Mouse (Mus musculus) hindbrain, embryonic 15.5 days (tissue): ENCODE results near the gene Rbbp9. TPM values are rescaled to one million over a fixed set of nuclear protein-coding genes. Genes with fewer than 3 reads are reported as not detected.
"Not testable (repeated sequence)": the region's sequence is repeated elsewhere in the genome, so short reads cannot be mapped to it uniquely, and the experiment has no call there.

Experiments used
- ATAC-seq: fragments of 200-750 bp; cut with Nextera tagmentation; 2 replicates; pipeline ENCODE4 v1.8.0; 2017; ENCODE audit warnings: low read depth, moderate number of reproducible peaks, moderate TSS enrichment; ENCODE audit not compliant: low FRiP score
- H3K27ac ChIP-seq: fragments of 300-500 bp; sonication (generic); replicated peaks from 2 replicates; pipeline ENCODE4 v1.5.1; 2015; ENCODE audit warnings: mild to moderate bottlenecking, inconsistent platforms
- H3K27me3 ChIP-seq: fragments of 300-500 bp; sonication (generic); 2 replicates; pipeline ENCODE4 v1.6.1; 2015; ENCODE audit warnings: control low read depth, inconsistent platforms
- H3K36me3 ChIP-seq: fragments of 300-500 bp; sonication (generic); 2 replicates; pipeline ENCODE4 v1.6.1; 2015; ENCODE audit warnings: control low read depth, inconsistent platforms
- H3K4me1 ChIP-seq: fragments of 300-500 bp; sonication (generic); replicated peaks from 2 replicates; pipeline ENCODE4 v1.6.1; 2015; ENCODE audit warnings: control low read depth, inconsistent platforms
- H3K4me2 ChIP-seq: fragments of 300-500 bp; sonication (generic); 2 replicates; pipeline ENCODE4 v1.6.1; 2015; ENCODE audit warnings: moderate library complexity, mild to moderate bottlenecking, inconsistent platforms
- H3K4me3 ChIP-seq: fragments of 300-500 bp; sonication (generic); 2 replicates; pipeline ENCODE4 v1.5.1; 2015; ENCODE audit warnings: mild to moderate bottlenecking, inconsistent platforms
- H3K9ac ChIP-seq: fragments of 300-500 bp; sonication (generic); 2 replicates; pipeline ENCODE4 v1.6.1; 2015; ENCODE audit warnings: inconsistent platforms
- H3K9me3 ChIP-seq: fragments of 300-500 bp; sonication (generic); 2 replicates; pipeline ENCODE4 v1.6.1; 2016; ENCODE audit warnings: control low read depth, inconsistent platforms
- WGBS: fragments of 180-500 bp; shearing (Covaris S2); methylation state at CpG from one replicate; pipeline ENCODE4 v1.1.7; 2015; 5-methylcytosine and 5-hydroxymethylcytosine counted together
- polyA plus RNA-seq: library from polyadenylated mRNA; unstranded; fragments of >200 nt; fragmentation: Nextera tagmentation; extraction: Ambion mirVana; gene quantifications from 2 replicates; pipeline ENCODE4 v1.2.1, GENCODE M21; 2015

The Rbbp9 gene
- polyA plus RNA-seq, result 50.6 and 51.5 TPM in 2 replicates

- ATAC-seq, result peak; percentile 98
- H3K4me1 ChIP-seq, result peaks cover 13% of the 10 kb centered on the region
- H3K27ac ChIP-seq, result peak within 1 kb of the TSS; percentile 89
- WGBS, result 0% methylated on average over 17 of the region's 17 CpGs
- H3K4me2 ChIP-seq, result peak within 1 kb of the TSS; percentile 55
- no peaks in the 10 kb centered on the region for H3K27me3 ChIP-seq
- peaks cover 12% of the 10 kb centered on the region for H3K36me3 ChIP-seq
- H3K4me3 ChIP-seq, result peak within 1 kb of the TSS; percentile 87
- no peaks in the 10 kb centered on the region for H3K9me3 ChIP-seq
- peak within 1 kb of the TSS; percentile 94 for H3K9ac ChIP-seq
Observed at GRCm38 (mm10) chr2:144550529-144550928, at the start of gene Rbbp9. Rbbp9 (minus strand) TSS chr2:144550869.

GRCm38 (mm10) chr2:144599831-144600687, 49.4 kb upstream of the Rbbp9 start, which contains the start of gene Dtd1:
Dtd1 (plus strand) TSS chr2:144599897.
- Histone ChIP-seq H3K4me1 (peaks cover 8% of the 10 kb centered on the region), H3K27me3 (no peaks in the 10 kb centered on the region), H3K9me3 (no peaks in the 10 kb centered on the region), H3K4me2 (peak within 1 kb of the TSS; percentile 73), H3K4me3 (peak within 1 kb of the TSS; percentile 81), H3K27ac (peak within 1 kb of the TSS; percentile 89), H3K9ac (peak within 1 kb of the TSS; percentile 90), H3K36me3 (peaks cover 7% of the 10 kb centered on the region; the same call in 1 of the 2 replicates)
- peak; percentile 93 for ATAC-seq
- WGBS, result 2% methylated on average over 50 of the region's 50 CpGs

- H3K27ac ChIP-seq, result no peak overlapping the region
- H3K9ac ChIP-seq, result no peak overlapping the region
- ATAC-seq, result no peak
- H3K9me3 ChIP-seq, result no peaks in the 10 kb centered on the region
- 83% methylated on average over 2 of the region's 2 CpGs for WGBS
- H3K36me3 ChIP-seq, result no peaks in the 10 kb centered on the region
- no peaks in the 10 kb centered on the region for H3K27me3 ChIP-seq
- H3K4me2 ChIP-seq, result no peak overlapping the region
- peaks cover 15% of the 10 kb centered on the region for H3K4me1 ChIP-seq
- H3K4me3 ChIP-seq, result no peak overlapping the region
Observed at GRCm38 (mm10) chr2:144598006-144598405, 47.3 kb upstream of the Rbbp9 start.

- Histone ChIP-seq H3K9me3 (no peaks in the 10 kb centered on the region), H3K4me1 (peaks cover 7% of the 10 kb centered on the region), H3K4me3 (peak within 1 kb of the TSS; percentile 49), H3K36me3 (peaks cover 2% of the 10 kb centered on the region; the same call in 1 of the 2 replicates), H3K9ac (peak within 1 kb of the TSS; percentile 43), H3K4me2 (peak within 1 kb of the TSS; percentile 63), H3K27ac (peak within 1 kb of the TSS; percentile 30; the same call in 1 of the 2 replicates), H3K27me3 (no peaks in the 10 kb centered on the region)
- WGBS, result 2% methylated on average over 31 of the region's 31 CpGs
- peak; percentile 97 for ATAC-seq
Observed at GRCm38 (mm10) chr2:144593951-144594651, 43.4 kb upstream of the Rbbp9 start, which contains the start of gene Smim26. Smim26 (plus strand) TSS chr2:144594054.

GRCm38 (mm10) chr2:144593036-144593435, 42.4 kb upstream of the Rbbp9 start:
- not testable (repeated sequence) for H3K9ac ChIP-seq, H3K27me3 ChIP-seq, H3K27ac ChIP-seq, H3K4me1 ChIP-seq, ATAC-seq, H3K4me2 ChIP-seq, H3K4me3 ChIP-seq, H3K9me3 ChIP-seq
- 67% methylated on average over 8 of the region's 8 CpGs for WGBS
- H3K36me3 ChIP-seq, result peaks cover 12% of the 10 kb centered on the region

- WGBS, result 84% methylated on average over 4 of the region's 4 CpGs
- H3K27ac ChIP-seq, result no peak overlapping the region
- no peak for ATAC-seq
Observed at GRCm38 (mm10) chr2:144588723-144589122, 38.1 kb upstream of the Rbbp9 start.

GRCm38 (mm10) chr2:144555820-144556552, 5.3 kb upstream of the Rbbp9 start, which contains the start of gene Sec23b:
Sec23b (plus strand) TSS chr2:144556229.
- H3K27ac ChIP-seq, result peak within 1 kb of the TSS; percentile 86
- H3K9ac ChIP-seq, result peak within 1 kb of the TSS; percentile 63
- peak within 1 kb of the TSS; percentile 71 for H3K4me3 ChIP-seq
- H3K27me3 ChIP-seq, result no peaks in the 10 kb centered on the region
- H3K4me2 ChIP-seq, result peak within 1 kb of the TSS; percentile 79
- peaks cover 14% of the 10 kb centered on the region for H3K4me1 ChIP-seq
- H3K9me3 ChIP-seq, result no peaks in the 10 kb centered on the region
- H3K36me3 ChIP-seq, result peaks cover 9% of the 10 kb centered on the region; the same call in 1 of the 2 replicates
- peak; percentile 98 for ATAC-seq
- WGBS, result under 1% methylated on average over 44 of the region's 44 CpGs

More at GRCm38 (mm10) chr2:144588723-144589122, 38.1 kb upstream of the Rbbp9 start:
- Histone ChIP-seq H3K4me3 (no peak overlapping the region), H3K9me3 (no peaks in the 10 kb centered on the region), H3K4me1 (no peaks in the 10 kb centered on the region), H3K36me3 (peaks cover 48% of the 10 kb centered on the region), H3K4me2 (no peak overlapping the region), H3K9ac (no peak overlapping the region), H3K27me3 (no peaks in the 10 kb centered on the region)

GRCm38 (mm10) chr2:144555286-144555819, 4.7 kb upstream of the Rbbp9 start:
- peak overlapping the region; percentile 71 for H3K4me3 ChIP-seq
- 3% methylated on average over 14 of the region's 14 CpGs for WGBS
- H3K36me3 ChIP-seq, result peaks cover 9% of the 10 kb centered on the region; the same call in 1 of the 2 replicates
- H3K27me3 ChIP-seq, result no peaks in the 10 kb centered on the region
- peaks cover 14% of the 10 kb centered on the region for H3K4me1 ChIP-seq
- peak overlapping the region; percentile 79 for H3K4me2 ChIP-seq
- no peaks in the 10 kb centered on the region for H3K9me3 ChIP-seq
- peak overlapping the region; percentile 86 for H3K27ac ChIP-seq
- no peak for ATAC-seq
- H3K9ac ChIP-seq, result peak overlapping the region; percentile 54

GRCm38 (mm10) chr2:144553905-144554304, 3.2 kb upstream of the Rbbp9 start:
- ATAC-seq, result no peak
- no peak overlapping the region for H3K4me3 ChIP-seq
- no peaks in the 10 kb centered on the region for H3K27me3 ChIP-seq
- H3K9me3 ChIP-seq, result no peaks in the 10 kb centered on the region
- peaks cover 21% of the 10 kb centered on the region for H3K4me1 ChIP-seq
- no peak overlapping the region for H3K27ac ChIP-seq
- H3K36me3 ChIP-seq, result no peaks in the 10 kb centered on the region
- H3K4me2 ChIP-seq, result no peak overlapping the region
- WGBS, result 93% methylated on average over 3 of the region's 3 CpGs
- no peak overlapping the region for H3K9ac ChIP-seq

GRCm38 (mm10) chr2:144547559-144547958, 3.1 kb downstream of the Rbbp9 start:
- Histone ChIP-seq H3K27me3 (no peaks in the 10 kb centered on the region), H3K4me2 (no peak overlapping the region), H3K4me3 (no peak overlapping the region), H3K27ac (no peak overlapping the region), H3K4me1 (peaks cover 7% of the 10 kb centered on the region), H3K36me3 (peaks cover 34% of the 10 kb centered on the region), H3K9me3 (no peaks in the 10 kb centered on the region), H3K9ac (no peak overlapping the region)
- 82% methylated on average over 4 of the region's 4 CpGs for WGBS
- no peak for ATAC-seq

- Histone ChIP-seq H3K4me1 (peaks cover 7% of the 10 kb centered on the region), H3K9ac (no peak overlapping the region), H3K36me3 (peaks cover 45% of the 10 kb centered on the region), H3K27ac (no peak overlapping the region), H3K9me3 (no peaks in the 10 kb centered on the region), H3K4me3 (no peak overlapping the region), H3K27me3 (no peaks in the 10 kb centered on the region), H3K4me2 (no peak overlapping the region)
- WGBS, result 56% methylated on average over 1 of the region's 1 CpGs
- ATAC-seq, result no peak
Observed at GRCm38 (mm10) chr2:144545481-144545880, 5.2 kb downstream of the Rbbp9 start.
